Mouse (Mus musculus): Measurements from ENCODE around the gene Slc17a7. TPM values are rescaled to one million over a fixed set of nuclear protein-coding genes. Genes with fewer than 3 reads are reported as not detected.

Gene Slc17a7
- total RNA-seq, 2 experiments from 2014 or later, result 0.19 to 0.23 TPM

DNA sequence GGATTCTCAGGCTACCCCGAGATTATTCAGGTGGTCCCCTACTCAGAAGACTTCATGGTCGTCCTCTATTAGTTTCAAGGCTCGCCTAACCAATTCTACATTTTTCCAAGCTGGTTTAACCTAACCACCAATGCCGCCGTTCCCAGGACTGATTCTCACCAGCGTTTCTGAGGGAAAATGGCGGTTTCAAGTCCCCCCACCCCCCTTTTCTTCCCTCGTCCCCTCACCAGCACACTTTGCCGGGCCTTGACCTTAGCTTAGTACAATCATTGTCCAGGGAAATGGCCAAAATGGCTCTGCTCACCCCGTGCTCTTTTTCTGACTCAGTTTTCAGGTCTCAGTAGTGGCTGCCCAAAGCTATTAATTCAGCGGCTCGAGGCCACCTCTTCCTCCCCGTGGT lies 11.6 kb downstream of the Slc17a7 start:
- no peak for DNase-seq (ENCODE audit: low spot score in 2 of 2)

DNA sequence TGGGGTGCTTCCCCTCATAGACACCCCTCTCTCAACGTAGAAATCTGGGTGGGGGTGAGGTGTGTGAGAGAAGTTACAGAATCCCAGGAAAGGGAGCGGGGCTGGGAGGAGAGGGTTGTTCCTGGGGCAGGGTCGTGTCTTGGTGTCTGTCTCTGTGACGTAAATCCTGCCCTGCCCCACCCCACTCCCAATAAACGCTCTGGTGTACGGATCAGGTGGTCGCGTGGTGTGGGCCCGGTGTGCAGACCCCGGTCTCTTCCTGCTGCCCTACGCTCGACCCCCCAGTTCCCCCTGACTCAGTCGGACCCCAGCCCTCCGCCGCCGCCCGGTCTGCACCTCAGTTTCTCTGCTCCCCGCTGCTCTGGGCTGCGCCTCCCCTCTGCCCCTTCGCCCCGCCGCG lies 12.2 kb downstream of the Slc17a7 start:
- no peak for DNase-seq (ENCODE audit: low spot score in 2 of 2)

DNA sequence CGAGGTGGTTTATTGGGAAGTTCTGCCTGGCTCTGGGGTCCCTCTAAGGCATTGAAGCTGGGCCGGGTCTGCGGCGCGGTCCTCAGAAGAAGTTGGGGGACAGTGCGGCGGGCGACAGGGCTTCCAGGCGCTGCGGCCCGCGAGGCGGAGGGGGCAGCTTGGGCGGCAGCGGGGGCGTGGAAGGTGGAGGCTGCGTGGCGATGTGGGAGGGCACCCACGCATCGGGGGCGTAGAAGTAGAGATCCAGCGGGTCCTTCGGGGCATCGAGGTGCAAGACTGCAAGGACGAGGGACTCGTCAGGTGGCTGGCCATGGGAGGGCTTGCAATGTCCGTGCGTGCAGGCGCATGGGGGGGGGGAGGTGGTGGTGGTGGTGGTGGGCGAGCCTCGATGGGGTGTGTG lies 12.6 kb downstream of the Slc17a7 start:
- DNase-seq (ENCODE audit: low spot score in 2 of 2), result no peak

DNA sequence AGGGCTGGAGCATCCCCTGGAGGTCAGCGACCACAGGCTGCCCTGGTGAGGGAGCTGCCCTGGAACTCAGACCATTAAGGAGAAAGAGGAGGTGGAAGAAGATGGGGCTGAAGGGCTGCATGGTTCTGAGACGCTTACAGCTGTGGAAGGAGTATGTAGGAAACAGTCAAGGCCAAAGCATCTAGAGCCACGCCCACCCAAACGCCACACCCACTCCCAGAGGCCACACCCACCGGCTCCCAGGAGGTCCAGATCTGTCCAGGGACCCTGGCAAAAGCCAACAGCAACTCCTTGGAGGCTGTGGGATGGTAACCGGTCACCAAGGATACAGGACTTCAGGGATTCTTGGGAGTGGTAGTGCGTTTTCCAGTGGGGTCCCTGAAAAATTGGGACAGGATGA lies 14.8 kb downstream of the Slc17a7 start:
- no peak for DNase-seq (ENCODE audit: low spot score in 2 of 2)

DNA sequence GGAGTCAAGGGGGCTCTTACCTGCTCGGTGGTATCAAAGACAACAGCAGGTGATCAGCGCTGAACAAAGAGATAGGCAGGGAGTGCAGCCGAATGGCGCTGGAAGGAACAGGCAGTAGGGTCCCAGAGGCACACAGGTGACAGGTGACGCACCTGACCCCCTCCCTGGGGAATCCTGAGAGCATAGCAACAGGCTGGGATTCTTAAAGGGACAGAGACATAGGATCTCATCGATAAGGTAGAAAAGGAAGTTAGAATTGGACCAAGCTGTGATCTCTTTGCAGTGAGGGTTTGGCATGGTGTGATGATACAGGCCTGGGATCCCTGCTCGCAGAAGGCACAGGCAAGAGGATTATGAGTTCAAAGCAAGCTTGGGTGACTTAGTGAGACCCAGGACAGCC lies 15.7 kb downstream of the Slc17a7 start, which contains the start of gene Gfy:
Gfy (minus strand) TSS at position 101 of the 400 bp plus-strand sequence.
- DNase-seq (ENCODE audit: low spot score in 2 of 2), result no peak

DNA sequence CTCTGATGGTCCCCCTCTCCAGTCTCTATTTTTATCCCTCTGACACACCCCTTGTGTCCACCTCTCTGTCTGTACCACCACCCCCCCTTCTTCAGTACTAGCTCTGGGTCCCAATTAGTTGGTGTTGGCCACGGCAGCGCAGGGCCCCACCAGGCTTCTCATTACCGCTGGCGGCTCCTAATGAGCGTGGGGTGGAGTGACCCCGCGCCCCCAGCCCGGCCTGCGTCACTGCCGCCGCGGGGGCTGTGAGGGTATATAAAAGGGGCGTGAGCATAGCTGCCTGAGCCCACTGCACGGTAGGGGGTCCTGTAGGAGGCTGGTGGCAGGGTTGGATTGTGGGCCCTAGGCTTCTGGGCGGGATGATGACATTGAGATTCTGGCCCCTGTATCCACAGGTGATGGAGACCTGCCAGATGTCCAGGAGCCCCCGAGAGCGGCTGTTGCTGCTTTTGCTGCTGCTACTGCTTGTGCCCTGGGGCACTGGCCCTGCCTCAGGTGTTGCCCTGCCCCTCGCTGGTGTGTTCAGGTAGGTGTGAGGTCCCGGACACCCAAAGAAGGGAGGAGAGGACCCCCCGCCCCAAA lies 17.2 kb downstream of the Slc17a7 start, which contains the start of gene Pth2:
Pth2 (plus strand) TSS at position 100 of the 582 bp plus-strand sequence.
- DNase-seq (ENCODE audit: low spot score in 2 of 2), result no peak

DNA sequence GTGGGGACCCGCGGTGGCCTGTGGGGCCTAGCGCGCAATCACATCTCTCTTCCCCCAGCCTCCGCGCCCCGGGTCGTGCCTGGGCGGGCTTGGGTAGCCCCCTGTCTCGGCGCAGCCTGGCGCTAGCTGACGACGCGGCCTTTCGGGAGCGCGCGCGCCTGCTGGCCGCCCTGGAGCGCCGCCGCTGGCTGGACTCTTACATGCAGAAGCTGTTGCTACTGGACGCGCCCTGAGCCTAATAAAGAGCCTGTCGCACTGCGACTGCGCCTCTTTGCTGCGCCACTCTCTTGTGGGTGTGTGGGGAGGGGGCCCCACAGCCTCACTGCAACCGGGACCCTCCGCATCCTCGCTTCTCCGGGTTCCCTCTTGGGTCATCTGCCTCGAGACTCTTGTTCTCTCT lies 17.8 kb downstream of the Slc17a7 start:
- DNase-seq (ENCODE audit: low spot score in 2 of 2), result no peak

DNA sequence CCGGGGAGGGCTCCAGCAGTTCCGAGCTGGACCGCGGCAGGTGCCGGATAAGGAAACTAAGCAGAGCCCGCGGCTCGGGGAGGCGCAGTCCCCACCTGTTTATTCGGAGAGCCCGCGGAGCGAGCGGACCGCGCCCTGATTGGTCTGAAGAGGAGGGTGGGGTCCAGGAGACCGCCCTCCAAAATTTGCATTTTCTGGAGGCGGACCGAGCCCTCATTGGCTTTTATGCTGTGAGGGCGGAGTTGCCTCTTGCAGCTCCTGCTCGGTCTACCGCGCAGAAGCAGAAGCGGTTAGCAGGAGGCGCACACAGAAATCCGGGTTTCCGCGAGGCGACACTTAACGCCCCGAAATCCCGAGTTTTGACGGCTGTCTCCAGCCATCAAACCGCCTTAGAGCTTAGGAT lies 18.5 kb downstream of the Slc17a7 start:
- peak; percentile 76 to 79 for DNase-seq (ENCODE audit: low spot score in 2 of 2)

DNA sequence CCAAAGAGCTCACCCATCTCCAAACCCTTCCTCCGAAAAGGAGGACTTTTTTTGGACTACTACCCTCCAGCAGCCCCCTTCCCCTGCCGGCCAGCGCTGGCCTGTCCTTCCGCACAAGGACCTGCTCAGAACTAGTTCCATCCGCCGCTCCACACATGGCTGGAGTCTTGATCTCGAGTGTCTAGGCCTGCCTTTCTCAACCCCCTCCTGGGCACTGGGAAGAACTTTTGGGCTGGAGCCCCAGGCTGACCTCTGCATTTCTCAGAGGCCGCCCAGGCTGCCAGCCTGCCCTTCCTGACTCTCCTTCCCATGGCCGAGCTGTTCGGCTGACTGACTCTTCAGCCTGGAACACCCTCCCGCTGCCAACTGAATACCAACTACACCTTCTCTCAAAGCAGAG lies 18.9 kb downstream of the Slc17a7 start:
- DNase-seq (ENCODE audit: low spot score in 2 of 2), result no peak

DNA sequence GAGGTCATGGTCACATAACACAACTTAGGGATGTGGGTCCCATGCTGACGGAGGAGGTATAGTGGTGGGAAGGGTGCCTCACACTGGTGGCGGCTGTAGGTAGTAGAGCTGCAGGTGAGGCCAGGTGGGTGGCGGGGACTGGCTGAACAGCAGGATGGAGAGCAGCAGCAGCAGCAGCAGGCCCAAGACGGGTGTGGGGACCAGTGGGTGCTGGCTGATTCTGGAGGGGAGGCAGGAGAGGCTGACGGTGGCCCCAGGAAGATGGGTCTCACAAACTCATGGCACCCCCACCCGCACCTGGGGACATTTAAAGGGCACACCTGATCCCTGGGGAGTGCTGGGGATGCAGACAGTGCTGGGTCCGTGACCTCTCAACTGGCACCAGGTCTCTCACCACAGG lies 19.9 kb downstream of the Slc17a7 start:
- no peak for DNase-seq (ENCODE audit: low spot score in 2 of 2)

DNA sequence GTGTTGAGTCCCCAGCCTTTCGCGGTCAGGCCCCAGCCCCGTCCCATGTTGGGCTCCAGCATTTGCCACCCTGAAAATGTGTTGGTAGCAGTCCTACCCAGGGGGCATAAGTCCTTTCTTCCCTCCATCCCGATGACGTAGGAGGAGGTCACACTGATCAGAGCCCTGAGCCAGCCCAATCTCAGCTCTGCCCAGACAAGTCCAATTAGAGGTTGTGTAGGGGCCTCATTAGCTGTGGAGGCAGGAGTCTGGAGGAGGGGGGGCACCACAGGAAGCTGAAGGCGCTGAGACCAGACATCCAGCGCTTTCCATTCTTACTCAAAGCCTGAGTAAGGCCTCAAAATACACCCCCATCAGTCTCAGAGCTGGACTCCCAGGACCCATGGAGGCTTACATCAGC lies 22.2 kb downstream of the Slc17a7 start:
- no peak for DNase-seq (ENCODE audit: low spot score in 2 of 2)

DNA sequence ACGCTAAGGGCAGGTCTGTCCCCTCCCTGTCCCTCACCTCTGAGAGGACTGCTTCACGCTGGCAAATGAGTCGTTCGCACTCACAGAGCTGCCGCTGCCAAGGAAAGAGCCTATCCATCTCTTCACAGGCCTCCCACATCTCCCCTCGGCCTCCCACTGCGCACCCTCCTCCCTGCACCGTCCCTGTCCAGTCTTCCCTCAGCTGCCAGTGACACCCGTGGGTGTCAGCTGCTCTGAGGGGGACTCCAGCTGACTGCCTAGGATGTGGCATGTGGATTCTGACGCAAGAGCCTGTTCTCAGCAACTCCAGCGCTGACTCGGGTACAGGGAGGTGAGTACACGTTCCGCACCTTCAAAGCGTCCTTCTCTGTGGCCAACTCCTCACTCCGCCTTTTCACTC lies 25.9 kb downstream of the Slc17a7 start:
- DNase-seq (ENCODE audit: low spot score in 2 of 2), result no peak

DNA sequence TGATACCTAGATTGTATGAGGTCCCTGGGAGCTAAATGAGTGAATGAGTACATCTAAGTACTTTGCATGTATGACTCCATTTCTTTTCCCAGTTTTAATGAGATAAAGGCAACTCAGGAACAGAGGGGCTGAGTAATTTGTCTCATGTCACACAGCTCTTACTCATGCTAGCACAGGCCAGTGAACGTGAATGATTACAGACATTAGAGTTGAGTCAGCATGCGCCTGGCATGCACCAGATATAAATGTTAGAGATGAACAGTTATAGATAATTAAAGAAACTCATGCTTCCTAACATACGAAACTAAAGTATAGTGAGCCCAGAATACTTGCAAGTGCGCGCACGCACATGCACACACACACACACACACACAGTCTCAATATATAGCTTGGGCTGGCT lies 26.4 kb downstream of the Slc17a7 start:
- DNase-seq (ENCODE audit: low spot score in 2 of 2), result no peak

DNA sequence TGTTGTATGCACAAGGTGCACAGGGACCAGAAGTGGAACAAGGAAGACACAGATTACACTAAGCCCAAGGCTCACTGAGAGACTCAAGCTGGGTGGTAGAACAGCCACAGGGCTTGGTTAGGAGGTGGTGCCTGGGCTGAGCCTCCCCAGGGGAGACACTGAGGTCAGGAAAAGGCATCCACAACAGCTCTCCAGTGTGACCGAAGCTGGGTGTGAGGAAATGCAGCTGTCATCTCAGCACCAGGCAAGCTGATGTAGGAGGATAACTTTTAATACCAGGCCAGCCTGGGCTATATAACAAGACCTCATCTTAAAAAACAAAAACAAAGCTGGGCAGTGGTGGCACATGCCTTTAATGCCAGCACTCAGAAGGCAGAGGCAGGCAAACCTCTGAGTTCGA lies 27.4 kb downstream of the Slc17a7 start:
- no peak for DNase-seq (ENCODE audit: low spot score in 2 of 2)

DNA sequence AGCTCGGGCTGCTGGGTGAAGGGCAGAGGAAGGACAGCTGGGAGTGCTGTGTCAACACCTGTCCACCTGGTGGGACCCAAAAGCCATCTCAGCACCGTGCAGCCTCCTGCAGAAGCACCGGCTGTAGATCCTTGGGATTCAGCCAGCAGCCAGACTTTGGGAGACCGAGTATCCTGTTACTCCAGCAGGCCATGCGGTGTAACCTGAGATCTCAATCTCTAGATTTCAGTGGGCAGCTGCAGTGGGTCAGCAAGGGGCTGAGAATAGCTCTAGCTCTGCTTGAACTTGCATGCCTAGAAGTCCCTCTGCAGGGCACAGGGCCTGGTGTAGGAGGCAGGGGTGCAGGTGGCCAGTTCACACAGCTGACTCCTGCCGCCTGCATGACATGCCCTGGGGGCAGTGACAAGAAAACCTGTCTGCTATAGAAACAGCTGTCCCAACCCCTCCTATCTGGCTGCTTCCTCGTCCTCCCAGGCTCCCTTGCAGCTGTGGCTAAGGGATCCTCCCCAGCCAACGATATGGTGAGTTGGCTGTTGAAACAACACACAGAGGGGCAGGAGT lies 28.1 kb downstream of the Slc17a7 start:
- DNase-seq (ENCODE audit: low spot score in 2 of 2), result no peak

DNA sequence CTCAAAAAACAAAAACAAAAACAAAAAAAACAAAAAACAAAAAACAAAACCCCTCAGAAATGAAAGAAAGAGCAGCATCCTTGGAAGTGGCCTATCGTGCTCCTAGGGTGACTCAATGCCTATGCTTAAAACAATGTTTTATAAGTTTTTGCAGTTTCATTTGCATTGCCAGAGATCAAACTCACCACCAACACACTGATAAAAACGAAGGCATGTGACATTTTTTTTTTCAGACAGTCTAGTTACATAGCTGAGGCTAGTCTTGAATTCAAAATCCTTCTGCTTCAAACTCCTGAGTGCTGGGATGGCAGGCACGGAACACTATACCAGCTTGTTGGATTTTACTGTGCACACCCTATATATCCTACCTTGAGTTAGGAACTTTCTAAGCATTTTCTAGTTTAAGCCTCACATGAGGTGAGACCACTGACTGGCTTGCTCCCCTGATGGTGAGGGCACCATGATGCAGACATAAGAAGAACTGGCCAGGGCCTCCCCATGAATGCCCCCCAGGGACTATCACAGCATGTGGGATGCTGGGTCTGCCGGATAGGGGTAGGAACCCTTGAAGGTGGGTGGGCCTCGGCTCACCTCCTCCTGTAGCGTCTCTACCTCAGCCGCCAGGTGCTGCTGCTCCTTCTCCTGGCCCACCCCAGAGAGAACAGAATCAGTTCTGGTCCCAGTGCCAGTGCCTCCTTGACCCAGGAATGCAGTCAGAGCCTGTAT lies 29.0 kb downstream of the Slc17a7 start:
- no peak for DNase-seq (ENCODE audit: low spot score in 2 of 2)

DNA sequence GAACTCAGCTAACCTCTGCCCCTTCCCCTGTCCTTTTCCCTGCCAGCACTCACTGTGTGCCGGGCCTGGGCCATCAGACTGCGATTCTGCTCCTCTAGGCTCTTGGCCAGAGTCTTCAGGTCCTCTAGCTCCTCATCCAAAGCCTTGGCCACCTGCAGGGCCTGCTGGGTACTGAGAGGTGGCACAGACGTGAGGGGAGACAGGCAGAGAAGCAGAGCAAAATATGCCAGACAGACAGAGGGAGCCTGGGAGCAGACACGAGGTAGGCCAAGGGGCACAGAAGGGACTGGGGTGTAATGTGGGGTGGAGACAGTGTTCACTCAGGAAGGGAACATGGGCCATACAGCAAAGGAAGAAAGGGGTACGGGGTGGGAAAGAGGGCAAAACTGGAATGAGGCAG lies 29.7 kb downstream of the Slc17a7 start:
- no peak for DNase-seq (ENCODE audit: low spot score in 2 of 2)

DNA sequence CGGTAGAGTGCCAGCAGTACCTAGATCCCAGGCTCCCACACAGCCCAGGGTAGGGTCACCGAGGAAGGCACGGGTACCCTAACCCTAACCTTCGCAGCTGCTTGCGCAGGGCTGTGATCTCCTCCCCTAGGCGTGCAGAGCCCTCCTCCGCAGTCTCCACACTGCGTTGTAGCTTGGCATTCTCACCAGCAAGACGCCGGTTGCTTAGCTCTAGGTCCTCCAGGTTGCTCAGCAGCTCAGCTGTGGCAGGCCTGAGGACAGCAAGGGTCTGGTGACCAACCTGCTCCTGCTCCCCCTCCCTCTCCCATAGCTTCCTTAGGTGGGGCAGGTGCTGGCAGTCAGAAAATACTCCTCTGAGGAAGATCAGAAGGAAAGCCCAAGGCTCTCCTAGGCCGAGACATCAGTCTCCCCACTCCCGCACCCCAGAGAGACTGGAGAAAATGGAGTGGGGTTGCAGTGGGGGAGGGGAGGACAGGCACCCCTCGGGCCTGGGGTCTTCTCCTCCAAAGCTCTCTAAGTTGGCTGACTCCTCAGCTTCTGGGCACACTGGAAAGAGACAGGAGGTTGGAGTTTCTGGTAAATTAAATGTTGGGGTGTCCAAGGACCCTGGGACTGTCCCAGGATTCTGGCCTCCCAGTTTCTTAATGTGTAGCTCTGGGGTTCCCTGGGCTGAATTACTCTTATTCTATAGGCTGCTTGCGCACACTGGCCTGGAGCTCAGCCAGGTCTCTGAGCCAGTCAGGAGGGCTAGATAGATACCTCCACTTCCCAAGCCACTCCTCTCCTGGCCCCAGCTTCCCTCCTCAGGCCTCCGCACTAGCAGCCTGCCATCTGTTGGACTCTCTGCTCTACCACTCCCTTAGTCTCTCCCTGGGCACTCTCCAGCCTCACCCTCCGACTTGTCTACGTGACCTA lies 30.4 kb downstream of the Slc17a7 start:
- DNase-seq (ENCODE audit: low spot score in 2 of 2), result no peak

DNA sequence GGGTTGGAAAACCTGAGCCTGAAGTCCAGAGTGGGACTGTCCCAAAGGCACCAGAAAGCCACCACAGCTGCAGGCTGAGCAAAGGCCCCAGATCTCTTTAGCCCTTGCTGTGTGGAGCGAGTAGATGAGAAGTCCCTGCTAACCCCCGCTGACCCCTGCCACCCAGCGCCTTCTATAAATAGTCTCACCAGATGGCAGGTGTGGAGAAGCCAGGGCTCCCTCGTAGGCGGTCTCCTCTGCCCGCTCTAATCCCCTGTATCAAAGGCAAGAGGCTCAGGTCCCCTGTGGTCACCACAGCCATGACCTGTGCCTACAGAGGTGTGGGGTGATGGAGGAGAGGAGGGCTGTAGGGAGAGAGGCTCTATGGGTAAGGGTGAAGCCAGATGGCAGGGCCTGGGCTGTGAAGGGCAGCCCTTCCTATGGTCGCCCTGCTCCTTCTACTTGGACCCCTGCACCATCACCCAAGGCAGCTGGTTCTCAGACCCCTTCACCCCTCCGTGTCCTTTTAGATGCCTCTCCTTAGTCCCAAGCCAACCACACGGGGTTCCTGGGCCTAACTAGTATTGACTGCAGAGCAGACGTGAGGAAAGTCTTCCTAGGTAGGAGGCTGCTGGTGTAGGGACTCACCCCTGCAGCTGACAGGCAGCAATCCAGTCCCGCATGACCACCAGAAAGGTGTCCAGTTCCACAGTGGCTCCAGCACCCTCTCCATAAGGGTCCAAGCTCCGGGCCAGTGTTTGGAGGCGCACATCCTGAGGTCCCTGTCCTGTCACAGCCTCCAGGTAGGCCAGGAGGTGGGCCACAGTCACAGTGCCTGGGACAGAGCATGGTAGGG lies 31.8 kb downstream of the Slc17a7 start:
- no peak for DNase-seq (ENCODE audit: low spot score in 2 of 2)

DNA sequence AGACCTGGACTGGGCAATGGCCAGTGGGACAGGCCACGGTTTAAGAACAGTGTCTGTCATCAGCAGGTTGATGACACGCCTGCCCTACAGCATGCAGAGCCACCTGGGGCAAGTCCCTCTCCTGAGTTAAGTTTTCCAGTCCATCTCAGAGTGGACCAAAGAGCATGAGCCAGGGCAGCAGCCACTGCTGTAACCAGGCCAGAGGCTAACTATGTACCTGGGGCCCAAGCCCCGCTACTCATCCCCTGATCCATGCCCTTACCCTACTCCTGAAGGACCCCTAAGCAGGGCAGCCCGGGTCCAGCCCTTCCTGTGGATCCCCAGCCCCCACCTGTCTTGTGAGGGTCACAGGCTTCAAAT lies 32.4 kb downstream of the Slc17a7 start:
- DNase-seq (ENCODE audit: low spot score in 2 of 2), result no peak

DNA sequence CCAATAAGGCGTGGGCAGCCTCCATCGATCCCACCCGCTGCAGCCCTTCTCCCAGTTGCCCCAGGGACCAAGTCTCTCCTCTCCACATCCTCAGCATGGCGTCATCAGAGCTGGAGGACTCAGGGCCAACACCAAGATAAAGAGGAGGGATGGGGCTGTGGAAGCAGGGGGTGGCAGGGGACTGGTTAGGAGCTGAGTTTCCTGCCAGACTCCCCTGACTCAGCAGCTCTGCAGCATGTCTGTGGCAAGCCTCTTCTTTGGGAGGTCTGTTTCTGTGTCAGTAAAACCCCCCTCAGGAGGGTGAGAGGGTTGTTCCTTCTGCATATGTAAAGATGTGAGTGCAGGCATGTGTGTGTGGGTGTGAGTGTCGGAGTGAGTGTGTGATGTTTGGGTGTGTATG lies 33.2 kb downstream of the Slc17a7 start:
- DNase-seq (ENCODE audit: low spot score in 2 of 2), result no peak

Data from adrenal gland, adult 18-20 months (tissue).